Mouse (Mus musculus): ENCODE measurements around the gene Prdm1.

Prdm1 gene

GRCm38 (mm10) chr10:44492815-44493525 is 35.3 kb downstream of the Prdm1 start:
- no peak for DNase-seq (ENCODE audit: low spot score)

- DNase-seq (ENCODE audit: low spot score), result no peak
Observed at GRCm38 (mm10) chr10:44490899-44491422, 37.3 kb downstream of the Prdm1 start.

- no peak for DNase-seq (ENCODE audit: low spot score)
Observed at GRCm38 (mm10) chr10:44487132-44487531, 41.2 kb downstream of the Prdm1 start.

- no peak for DNase-seq (ENCODE audit: low spot score)
Observed at GRCm38 (mm10) chr10:44484077-44484476, 44.2 kb downstream of the Prdm1 start.

- DNase-seq (ENCODE audit: low spot score), result no peak
Observed at GRCm38 (mm10) chr10:44483116-44483515, 45.2 kb downstream of the Prdm1 start.

GRCm38 (mm10) chr10:44481379-44481778 is 46.9 kb downstream of the Prdm1 start:
- no peak for DNase-seq (ENCODE audit: low spot score)

- no peak for DNase-seq (ENCODE audit: low spot score)
Observed at GRCm38 (mm10) chr10:44479286-44479685, 49.0 kb downstream of the Prdm1 start.

- no peak for DNase-seq (ENCODE audit: low spot score)
Observed at GRCm38 (mm10) chr10:44478091-44478490, 50.2 kb downstream of the Prdm1 start.

GRCm38 (mm10) chr10:44477240-44477639 is 51.1 kb downstream of the Prdm1 start:
- DNase-seq (ENCODE audit: low spot score), result no peak

GRCm38 (mm10) chr10:44476523-44476922 is 51.8 kb downstream of the Prdm1 start:
- no peak for DNase-seq (ENCODE audit: low spot score)

GRCm38 (mm10) chr10:44475376-44475775 is 52.9 kb downstream of the Prdm1 start:
- no peak for DNase-seq (ENCODE audit: low spot score)

- DNase-seq (ENCODE audit: low spot score), result no peak
Observed at GRCm38 (mm10) chr10:44474256-44474655, 54.0 kb downstream of the Prdm1 start.

- no peak for DNase-seq (ENCODE audit: low spot score)
Observed at GRCm38 (mm10) chr10:44465618-44466017, 62.7 kb downstream of the Prdm1 start.

GRCm38 (mm10) chr10:44464563-44464962 is 63.7 kb downstream of the Prdm1 start:
- DNase-seq (ENCODE audit: low spot score), result no peak

GRCm38 (mm10) chr10:44463856-44464255 is 64.4 kb downstream of the Prdm1 start:
- no peak for DNase-seq (ENCODE audit: low spot score)

GRCm38 (mm10) chr10:44462351-44462750 is 66.0 kb downstream of the Prdm1 start:
- no peak for DNase-seq (ENCODE audit: low spot score)

GRCm38 (mm10) chr10:44461063-44461462 is 67.2 kb downstream of the Prdm1 start:
- DNase-seq (ENCODE audit: low spot score), result no peak

GRCm38 (mm10) chr10:44460095-44460810 is 68.0 kb downstream of the Prdm1 start:
- DNase-seq (ENCODE audit: low spot score), result peak; percentile 67

GRCm38 (mm10) chr10:44459321-44460000 is 68.8 kb downstream of the Prdm1 start:
- no peak for DNase-seq (ENCODE audit: low spot score)

- peak; percentile 38 for DNase-seq (ENCODE audit: low spot score)
Observed at GRCm38 (mm10) chr10:44458534-44459315, 69.6 kb downstream of the Prdm1 start.

- no peak for DNase-seq (ENCODE audit: low spot score)
Observed at GRCm38 (mm10) chr10:44457791-44458533, 70.3 kb downstream of the Prdm1 start.
